Mouse (Mus musculus) ES-E14 (cell line): ENCODE measurements around the gene Trim13. TPM values are rescaled to one million over a fixed set of nuclear protein-coding genes. Genes with fewer than 3 reads are reported as not detected.
A peak's percentile ranks its signal among the peaks of the same experiment; 100 is the strongest.

Source experiments
- DNase-seq: peaks from one replicate; pipeline ENCODE4 v3.0.0-alpha.2; 2013; ENCODE audit warnings: low read depth, low spot score
- H3K27ac ChIP-seq: 2 replicates; pipeline ENCODE4 v1.5.1; 2012; ENCODE audit warnings: low read depth, mild to moderate bottlenecking, low read length, moderate library complexity, mixed read lengths; ENCODE audit not compliant: poor library complexity, insufficient read depth, severe bottlenecking
- H3K36me3 ChIP-seq: 2 replicates; pipeline ENCODE4 v1.6.1; 2012; ENCODE audit warnings: mild to moderate bottlenecking, low read length, moderate library complexity, mixed read lengths; ENCODE audit not compliant: control insufficient read depth, poor library complexity, insufficient read depth, severe bottlenecking
- H3K4me1 ChIP-seq, 2 experiments: fragments of 150-350 bp in 1 of 2; sonication (generic) in 1 of 2; 2 replicates each; pipeline ENCODE4 v1.6.1; 2012; ENCODE audit warnings: low read length in 2 of 2, mild to moderate bottlenecking in 1 of 2, mixed read lengths in 1 of 2; ENCODE audit not compliant: control insufficient read depth in 2 of 2, insufficient read depth in 2 of 2, poor library complexity in 1 of 2
- H3K4me3 ChIP-seq, 2 experiments: fragments of 150-350 bp in 1 of 2; sonication (generic) in 1 of 2; 2 replicates each; pipeline ENCODE4 v1.5.1; 2012; ENCODE audit warnings: low read length in 2 of 2, low read depth in 1 of 2, mild to moderate bottlenecking in 1 of 2, mixed read lengths in 1 of 2; ENCODE audit not compliant: insufficient read depth in 1 of 2, poor library complexity in 1 of 2, severe bottlenecking in 1 of 2
- H3K9ac ChIP-seq: 2 replicates; pipeline ENCODE4 v1.6.1; 2012; ENCODE audit warnings: low read depth, mild to moderate bottlenecking, low read length, mixed read lengths; ENCODE audit not compliant: poor library complexity, insufficient read depth, severe bottlenecking
- H3K9me3 ChIP-seq: fragments of 150-350 bp; sonication (generic); 2 replicates; pipeline ENCODE4 v1.6.1; 2012; ENCODE audit warnings: low read depth, mild to moderate bottlenecking, low read length; ENCODE audit not compliant: control insufficient read depth, insufficient read depth
- CHD2 ChIP-seq: IDR thresholded peaks from 2 replicates; pipeline ENCODE4 v1.6.1; 2014; ENCODE audit warnings: mild to moderate bottlenecking, low read depth, low read length, inconsistent platforms
- HCFC1 ChIP-seq: IDR thresholded peaks from 2 replicates; pipeline ENCODE4 v1.6.1; 2012; ENCODE audit warnings: low read length, inconsistent platforms, borderline replicate concordance; ENCODE audit not compliant: insufficient read depth
- MAFK ChIP-seq: IDR thresholded peaks from 2 replicates; pipeline ENCODE4 v1.6.1; 2014; ENCODE audit warnings: mild to moderate bottlenecking, low read depth, low read length, inconsistent platforms; ENCODE audit not compliant: insufficient read depth
- ZC3H11A ChIP-seq: IDR thresholded peaks from 2 replicates; pipeline ENCODE4 v1.6.1; 2012; ENCODE audit warnings: low read depth, mild to moderate bottlenecking, inconsistent platforms, low read length, borderline replicate concordance
- ZNF384 ChIP-seq: IDR thresholded peaks from 2 replicates; pipeline ENCODE4 v1.6.1; 2012; ENCODE audit warnings: low read depth, low read length, inconsistent platforms
- in situ Hi-C, 2 experiments: fragments of 600-800 bp; cut with MboI; formaldehyde crosslinking; loops; one replicate each; pipeline ENCODE4 v1.15.1; 2025; ENCODE audit warnings: low sequenced_read_pairs in 2 of 2, inconsistent platforms in 1 of 2; ENCODE audit not compliant: unreplicated experiment in 2 of 2
- total RNA-seq: library from RNA; depleted of rRNA; stranded (reverse); fragments of 300-350 nt; gene quantifications from 2 replicates; pipeline ENCODE4 v1.2.3, GENCODE M21; 2012; rRNA removed

The Trim13 gene
- total RNA-seq, result 19.1 and 57.9 TPM in 2 replicates

DNA sequence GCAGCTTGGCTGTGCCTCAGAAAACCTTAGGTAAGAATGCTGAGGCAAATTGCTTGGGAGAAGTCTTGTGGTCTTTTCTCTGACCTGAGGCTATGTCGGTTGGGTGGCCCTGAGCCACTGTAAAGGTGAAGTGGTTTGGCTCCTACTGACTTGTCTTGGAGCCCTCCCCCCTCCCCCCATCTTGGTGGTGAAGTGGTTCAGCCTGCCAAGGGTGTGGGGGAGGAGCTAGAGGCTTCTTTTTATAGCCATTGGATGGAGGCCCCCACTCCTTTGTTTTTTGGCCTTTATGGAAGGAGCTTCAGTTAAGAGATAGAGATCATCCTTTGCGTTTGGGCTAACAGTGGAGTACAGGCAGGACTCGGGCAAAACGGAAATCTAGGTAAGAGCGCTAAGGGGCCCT is at the start of gene Trim13:
Gene Trim13, plus strand, starts transcription at position 280 of the 400 bp plus-strand sequence.
- H3K4me3 ChIP-seq, result peak within 1 kb of the TSS; percentile 85 to 86
- in situ Hi-C loops, result no loop called here
- peaks cover 11 to 13% of the 10 kb centered on the region in 2 experiments for H3K4me1 ChIP-seq
- no peaks in the 10 kb centered on the region for H3K9me3 ChIP-seq
- DNase-seq, result peak; percentile 91
- H3K36me3 ChIP-seq, result peaks cover 6% of the 10 kb centered on the region; the same call in 1 of the 2 replicates
- TF ChIP-seq ZNF384 (no peak), CHD2 (no peak), MAFK (no peak), HCFC1 (no peak), ZC3H11A (no peak)
- H3K27ac ChIP-seq, result no peak within 1 kb of the TSS; the same call in 1 of the 2 replicates
- peak within 1 kb of the TSS; percentile 54 for H3K9ac ChIP-seq

DNA sequence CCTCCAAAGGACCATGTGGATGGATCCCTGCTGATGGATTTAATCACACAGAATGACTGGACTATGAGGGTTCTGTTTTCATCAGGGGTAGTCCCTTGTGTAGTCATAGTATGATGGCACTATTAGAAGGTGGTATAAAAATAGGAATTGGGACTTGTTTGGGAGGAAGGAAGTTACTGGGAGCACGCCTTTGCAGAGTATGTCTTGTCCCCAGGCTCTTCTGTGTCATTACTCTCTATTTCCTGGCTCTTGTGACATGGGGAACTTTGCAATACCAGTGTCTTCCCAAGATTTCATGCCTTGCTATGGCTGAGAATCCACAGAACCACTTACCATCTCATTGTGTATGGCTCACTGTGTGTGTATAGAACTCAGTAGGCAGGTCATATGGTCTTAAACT is 49.4 kb upstream of the Trim13 start:
- no peaks in the 10 kb centered on the region for H3K4me1 ChIP-seq
- no peaks in the 10 kb centered on the region for H3K36me3 ChIP-seq
- in situ Hi-C loops, result no loop called here
- H3K4me3 ChIP-seq, result no peak overlapping the region
- no peaks in the 10 kb centered on the region for H3K9me3 ChIP-seq
- no peak overlapping the region for H3K27ac ChIP-seq
- DNase-seq, result no peak
- TF ChIP-seq CHD2 (no peak), MAFK (no peak), ZC3H11A (no peak), ZNF384 (no peak), HCFC1 (no peak)
- no peak overlapping the region for H3K9ac ChIP-seq

DNA sequence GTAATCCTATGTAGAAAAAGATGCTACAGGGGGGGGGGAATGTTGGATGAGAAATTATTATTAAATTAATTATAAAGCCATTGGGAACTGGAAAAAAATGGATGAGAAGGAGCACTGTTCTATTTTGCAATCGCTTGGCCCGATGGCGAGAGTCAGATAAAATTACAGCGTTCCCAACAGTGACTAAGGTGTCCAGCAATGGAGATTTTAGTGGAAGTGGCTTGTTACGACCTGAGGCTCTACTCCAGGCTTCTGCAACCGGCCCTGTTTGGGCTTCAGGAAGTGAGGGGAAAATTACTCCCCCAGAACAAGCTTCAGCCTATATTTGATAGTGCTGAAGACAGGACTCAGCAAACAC is 42.1 kb upstream of the Trim13 start:
- in situ Hi-C loops, result no loop called here
- Histone ChIP-seq H3K9ac (peak overlapping the region; percentile 82), H3K36me3 (0 out of 2 replicates have a peak, but pooled peaks cover 2% of the 10 kb centered on the region), H3K27ac (no peak overlapping the region), H3K9me3 (no peaks in the 10 kb centered on the region), H3K4me1 (peaks cover 2 to 3% of the 10 kb centered on the region in 2 experiments; a peak in 1 of 4 replicates), H3K4me3 (peak overlapping the region; percentile 90 to 93)
- TF ChIP-seq ZNF384 (no peak), HCFC1 (no peak), CHD2 (no peak), MAFK (no peak), ZC3H11A (no peak)
- DNase-seq, result no peak

- DNase-seq, result peak; percentile 99
- no peak for TF ChIP-seq ZC3H11A
- TF ChIP-seq HCFC1, result peak; percentile 27; the same call in 1 of the 2 replicates
- no peak for TF ChIP-seq ZNF384
- Histone ChIP-seq H3K4me1 (peaks cover 2 to 3% of the 10 kb centered on the region in 2 experiments; a peak in 1 of 4 replicates), H3K9me3 (no peaks in the 10 kb centered on the region), H3K36me3 (0 out of 2 replicates have a peak, but pooled peaks cover 2% of the 10 kb centered on the region), H3K4me3 (peak within 1 kb of the TSS; percentile 90 to 93), H3K27ac (peak within 1 kb of the TSS; percentile 2; the same call in 1 of the 2 replicates), H3K9ac (peak within 1 kb of the TSS; percentile 82)
- in situ Hi-C loops, result no loop called here
Observed at GRCm38 (mm10) chr14:61556289-61557147, 41.5 kb upstream of the Trim13 start, which contains the start of gene Spryd7. TSS of gene Spryd7 (minus strand) at chr14:61556886.
